Mouse (Mus musculus) heart, postnatal 36 days (tissue): ENCODE measurements around the gene Samm50. TPM values are rescaled to one million over a fixed set of nuclear protein-coding genes. Genes with fewer than 3 reads are reported as not detected.

ENCODE experiments used
- DNase-seq, 2 experiments: peaks; one replicate each; pipeline ENCODE4 v3.0.0; 2021 to 2022
- intact Hi-C: fragments of 180-260 bp; cut with DNase I; formaldehyde crosslinking; loops from one replicate; pipeline ENCODE4 v1.15.1; 2025
- total RNA-seq, 2 experiments: library from RNA; stranded (reverse); gene quantifications; 2 replicates each; pipeline ENCODE4 v1.2.3; 2021

The Samm50 gene
- total RNA-seq, 2 experiments from 2014 or later, result 270 to 286 TPM

DNA sequence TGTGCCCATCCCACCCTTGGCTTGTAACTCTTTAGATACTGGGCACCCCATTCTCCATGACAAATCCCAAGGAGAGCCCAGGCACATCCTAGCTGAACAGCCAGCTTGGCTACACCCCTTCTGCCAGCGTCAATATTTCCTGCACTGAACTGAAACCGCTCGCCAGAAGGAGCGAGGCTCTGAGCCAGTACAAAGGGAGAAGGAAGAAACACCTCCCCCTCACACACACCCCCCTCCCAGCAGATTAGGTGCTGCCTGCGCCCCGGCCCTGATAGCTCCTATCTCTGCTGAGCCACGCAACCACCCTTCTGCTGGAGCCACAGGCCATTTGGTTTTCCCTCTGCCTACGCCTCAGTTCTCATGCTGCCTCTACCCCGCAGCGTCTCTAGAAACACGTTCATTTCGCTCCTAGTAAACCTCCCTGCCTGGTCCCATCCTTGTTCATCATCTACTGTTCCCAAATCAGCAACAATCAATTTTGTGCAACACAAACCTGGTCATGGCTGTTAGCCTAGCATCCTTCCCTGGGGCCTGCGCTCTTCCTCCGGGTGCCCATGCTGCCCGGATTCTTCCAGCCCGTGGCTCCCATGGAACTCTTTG is 39.2 kb downstream of the Samm50 start:
- intact Hi-C loops, result loop anchor here (10.0 kb wide), 1 partner anchor 484 kb away; no protein-coding TSS in a partner anchor

DNA sequence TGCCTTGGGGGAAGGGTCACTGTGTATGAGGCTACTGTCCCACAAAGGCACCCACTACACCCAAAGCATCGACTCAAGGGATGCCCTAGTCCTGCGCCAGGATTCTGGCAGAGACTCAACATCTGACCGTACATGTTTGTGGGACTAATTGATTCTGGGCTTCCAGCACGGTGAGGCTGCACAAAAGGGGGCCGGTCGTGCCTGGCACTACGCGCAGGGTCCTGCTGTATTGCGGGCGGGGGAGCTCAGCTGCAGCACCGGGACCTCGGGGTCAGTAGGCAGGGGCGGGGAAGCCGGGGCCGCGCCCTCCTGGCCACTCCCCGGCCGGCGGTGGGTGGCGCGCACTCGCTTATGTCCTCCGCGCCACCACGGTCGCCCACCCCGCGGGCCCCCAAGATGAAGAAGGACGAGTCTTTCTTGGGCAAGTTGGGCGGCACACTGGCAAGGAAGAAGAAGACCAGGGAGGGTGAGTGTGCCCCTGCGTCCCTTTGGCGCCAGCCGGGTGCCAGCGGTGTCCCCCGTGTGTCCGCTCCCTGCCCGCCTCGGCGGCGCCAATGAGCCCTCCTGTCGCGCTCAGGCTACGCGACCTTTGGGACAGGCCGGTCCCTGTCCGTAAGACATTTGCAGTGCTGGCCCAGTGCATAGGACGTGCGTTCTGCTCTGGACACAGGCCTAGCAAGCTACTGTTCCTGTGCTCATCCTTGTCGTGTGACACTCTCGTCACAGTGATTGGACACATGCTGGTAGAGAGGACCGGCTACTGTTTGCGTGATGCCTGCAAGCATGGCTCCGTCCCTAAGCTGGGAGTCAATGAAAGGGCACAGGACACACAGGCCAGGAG is 39.9 kb downstream of the Samm50 start, which contains the start of gene Parvb:
Gene Parvb (plus strand): TSS at position 323 of the 841 bp plus-strand sequence.
- peak; percentile 73 to 82 for DNase-seq
- intact Hi-C loops, result loop anchor here (10.0 kb wide), 1 partner anchor 483 kb away; no protein-coding TSS in a partner anchor

More for the DNA sequence above, 39.2 kb downstream of the Samm50 start:
- peak; percentile 59 for DNase-seq

DNA sequence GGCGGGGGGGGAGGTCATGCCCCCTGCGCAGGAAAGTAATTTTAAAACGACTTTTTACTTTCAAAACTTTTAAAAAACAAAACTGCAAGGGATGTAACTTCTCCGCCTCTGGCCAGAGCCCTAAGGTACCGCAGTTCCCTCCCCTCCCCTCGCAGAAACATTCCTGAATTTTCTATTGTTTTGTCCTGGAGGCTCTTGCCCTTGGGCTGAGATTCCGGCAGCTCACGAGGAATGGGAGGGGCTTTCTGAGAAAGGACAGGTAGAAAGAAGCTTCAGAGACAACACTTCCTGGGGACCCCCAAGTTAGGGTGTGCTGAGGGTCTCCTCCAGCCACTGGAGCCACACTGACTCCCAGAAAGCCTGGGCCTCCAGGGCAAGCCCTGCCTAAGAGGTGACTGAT is 40.6 kb downstream of the Samm50 start:
- no peak for DNase-seq
- intact Hi-C loops, result loop anchor here (10.0 kb wide), 1 partner anchor 482 kb away; no protein-coding TSS in a partner anchor

DNA sequence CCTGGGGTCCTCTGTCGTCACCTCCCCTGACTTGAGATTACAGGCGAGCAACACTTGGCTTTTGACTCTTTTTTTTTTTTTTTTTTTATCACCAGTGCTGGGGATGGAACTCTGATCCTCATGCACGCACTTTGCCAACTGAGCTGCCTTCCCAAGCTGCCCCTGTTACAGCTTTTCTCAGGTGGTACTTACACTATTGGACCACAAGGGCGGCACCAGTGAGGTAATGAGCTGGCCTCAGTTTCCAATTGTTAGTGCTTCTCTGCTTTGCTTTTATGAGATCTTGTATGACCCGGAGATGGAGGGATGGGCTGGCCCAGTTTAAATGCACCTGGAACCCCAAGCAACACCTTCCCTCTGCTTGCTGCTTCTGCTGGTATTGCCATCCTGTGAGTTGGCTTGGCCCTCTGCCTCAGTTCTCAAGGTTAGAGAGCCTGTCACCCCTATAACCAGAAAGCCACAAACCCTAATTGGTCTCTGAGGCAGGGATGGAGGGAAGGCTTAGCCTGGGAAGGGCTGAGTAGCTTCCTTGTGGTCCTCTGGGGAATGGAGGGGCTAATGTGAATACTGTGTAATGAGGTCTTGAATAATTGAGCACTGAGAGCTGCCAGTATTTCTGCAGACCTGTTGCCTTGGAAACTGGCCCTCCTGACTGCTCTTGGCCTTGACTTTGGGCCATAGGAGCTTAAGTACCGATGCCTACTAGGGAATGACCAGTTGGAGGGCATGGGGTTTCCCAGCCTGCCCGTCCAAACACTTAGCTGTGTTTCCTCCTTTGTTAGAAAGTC is 42.9 kb downstream of the Samm50 start:
- no peak for DNase-seq
- intact Hi-C loops, result loop anchor here (10.0 kb wide), 1 partner anchor 480 kb away; no protein-coding TSS in a partner anchor

DNA sequence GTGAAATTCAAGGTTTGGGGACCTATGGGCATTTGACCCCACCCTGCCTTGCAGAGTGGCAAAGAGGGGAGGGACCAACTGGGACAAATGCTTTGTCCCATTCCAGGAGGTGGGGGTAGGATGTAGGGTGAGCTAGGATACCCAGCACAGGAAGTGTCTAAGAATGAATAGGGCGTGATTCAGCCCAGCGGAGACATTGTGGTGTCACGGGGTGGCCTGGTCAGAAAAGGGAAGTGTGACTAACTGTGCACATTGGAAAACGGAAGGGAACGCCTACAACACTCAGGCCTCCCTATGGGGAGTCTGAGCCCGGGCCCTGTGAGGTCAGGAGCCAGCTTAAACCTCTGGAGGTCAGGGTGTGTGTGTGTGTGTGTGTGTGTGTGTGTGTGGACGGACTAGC is 43.6 kb downstream of the Samm50 start:
- peak; percentile 62 to 69 for DNase-seq
- intact Hi-C loops, result loop anchor here (10.0 kb wide), 1 partner anchor 479 kb away; no protein-coding TSS in a partner anchor

DNA sequence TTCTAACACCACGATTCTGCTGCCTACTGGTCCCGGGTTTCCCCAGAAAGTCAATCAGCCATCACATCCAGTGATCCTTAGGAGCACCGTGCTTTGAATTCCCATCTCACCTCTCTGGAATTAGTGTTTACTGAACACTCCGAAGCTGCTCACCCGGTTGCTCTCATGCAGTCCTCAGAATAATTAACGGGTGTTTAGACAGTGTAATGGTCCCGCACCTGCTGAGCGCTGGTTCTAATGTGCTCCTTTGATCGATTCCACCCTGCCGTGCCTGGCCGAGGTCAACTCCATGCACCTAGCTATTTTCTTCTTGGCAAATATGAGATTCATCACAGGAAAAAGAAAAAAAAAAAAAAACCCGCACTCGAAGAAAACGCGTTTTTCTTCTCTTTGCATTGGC is 46.5 kb downstream of the Samm50 start:
- intact Hi-C loops, result loop anchor here (10.0 kb wide), 1 partner anchor 476 kb away; no protein-coding TSS in a partner anchor
- no peak for DNase-seq

DNA sequence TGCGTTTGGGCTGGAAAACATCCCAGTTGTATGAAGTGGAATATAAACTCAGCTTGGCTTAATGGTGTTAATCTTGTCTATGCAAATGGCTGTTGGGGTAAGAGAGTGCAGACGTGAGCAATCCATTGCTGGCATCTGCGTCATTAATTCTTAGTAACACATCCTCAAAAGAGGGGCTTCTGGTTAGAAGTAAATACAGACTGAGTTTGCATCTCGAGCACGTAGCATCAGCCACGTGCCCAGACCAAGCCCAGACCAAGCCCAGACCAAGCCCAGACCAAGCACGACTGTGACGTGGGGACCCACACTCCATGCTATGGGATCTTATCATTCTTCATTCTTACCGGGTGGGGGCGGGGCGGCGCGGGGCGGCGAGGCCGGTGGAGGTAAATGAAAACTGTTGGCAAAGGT is 47.0 kb downstream of the Samm50 start:
- DNase-seq, result no peak
- intact Hi-C loops, result loop anchor here (10.0 kb wide), 1 partner anchor 476 kb away; no protein-coding TSS in a partner anchor

DNA sequence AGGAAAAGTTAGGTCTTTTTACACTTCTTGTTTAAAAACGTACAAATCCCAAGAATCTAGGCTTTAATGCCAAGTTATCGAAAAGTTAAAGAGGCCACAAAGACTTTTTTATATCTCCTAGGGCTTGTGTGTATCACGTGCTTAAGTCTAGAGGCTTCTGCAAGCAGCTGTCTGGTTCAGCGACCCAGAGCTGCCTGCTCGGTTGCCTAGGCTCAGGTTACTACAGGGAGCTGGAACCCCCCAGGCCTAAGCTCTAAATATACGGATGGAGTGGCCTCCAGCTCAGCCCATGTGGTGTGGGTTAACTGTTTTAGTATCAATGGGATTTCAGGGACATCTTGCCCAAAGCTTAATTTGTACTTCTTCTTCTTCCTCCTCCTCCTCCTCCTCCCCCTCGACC is 49.5 kb downstream of the Samm50 start:
- DNase-seq, result no peak
- intact Hi-C loops, result no loop called here

DNA sequence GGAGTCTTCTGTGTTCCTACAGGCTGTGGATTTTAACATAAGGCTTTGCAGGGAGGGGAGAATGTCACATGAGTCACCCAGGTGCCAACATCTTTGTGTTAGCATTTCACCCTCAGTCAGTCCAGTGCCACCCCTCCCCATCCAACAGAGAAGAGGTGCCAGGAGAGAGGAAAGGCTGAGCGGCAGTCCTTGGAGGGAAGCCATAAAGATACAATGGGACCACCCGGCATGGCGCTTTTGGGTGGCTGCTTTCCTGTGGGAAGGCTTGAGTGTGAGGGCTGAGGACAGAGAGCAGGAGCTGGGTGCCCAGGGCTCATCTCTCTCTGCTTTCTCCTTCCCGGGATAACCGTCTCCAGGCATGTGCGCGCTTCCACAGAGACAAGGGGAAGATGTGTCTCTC is 53.1 kb downstream of the Samm50 start:
- no peak for DNase-seq
- intact Hi-C loops, result no loop called here

DNA sequence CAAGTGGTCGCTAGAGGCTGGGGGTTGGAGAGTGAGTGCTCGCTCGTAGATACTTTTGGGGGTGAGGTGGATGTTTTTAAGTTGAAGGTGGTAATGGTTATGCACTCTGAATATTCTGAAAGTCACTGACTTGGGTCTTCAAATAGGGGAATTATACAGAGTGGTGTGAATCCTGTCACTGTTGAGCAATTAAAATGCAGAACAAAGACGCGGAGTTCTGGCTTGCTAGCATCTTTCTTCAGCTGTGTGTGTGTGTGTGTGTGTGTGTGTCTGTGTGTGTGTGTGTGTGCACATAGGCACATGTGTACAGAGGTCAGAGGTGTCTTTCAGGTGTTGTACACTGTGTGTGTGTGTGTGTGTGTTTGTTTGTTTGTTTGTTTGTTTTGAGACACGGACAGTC is 54.2 kb downstream of the Samm50 start:
- no peak for DNase-seq
- intact Hi-C loops, result no loop called here

DNA sequence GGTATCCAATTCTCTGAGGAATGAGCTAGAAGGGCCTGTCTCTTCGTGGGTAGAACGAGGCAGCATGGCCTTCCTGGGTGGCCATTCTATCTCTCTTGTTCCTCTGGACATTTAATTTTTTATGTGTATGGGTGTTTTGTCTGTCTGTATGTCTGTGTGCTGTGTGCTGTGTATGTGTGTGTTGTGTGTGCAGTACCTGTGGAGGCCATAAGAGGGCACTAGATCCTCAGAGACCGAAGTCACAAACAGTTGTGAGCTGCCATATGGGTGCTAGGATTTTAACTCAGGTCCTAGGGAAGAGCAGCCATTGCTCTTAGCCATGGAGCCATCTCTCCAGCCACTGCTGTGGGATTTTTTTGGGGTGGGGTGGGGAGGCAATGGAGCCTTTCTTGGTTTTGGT is 55.3 kb downstream of the Samm50 start:
- intact Hi-C loops, result no loop called here
- no peak for DNase-seq

DNA sequence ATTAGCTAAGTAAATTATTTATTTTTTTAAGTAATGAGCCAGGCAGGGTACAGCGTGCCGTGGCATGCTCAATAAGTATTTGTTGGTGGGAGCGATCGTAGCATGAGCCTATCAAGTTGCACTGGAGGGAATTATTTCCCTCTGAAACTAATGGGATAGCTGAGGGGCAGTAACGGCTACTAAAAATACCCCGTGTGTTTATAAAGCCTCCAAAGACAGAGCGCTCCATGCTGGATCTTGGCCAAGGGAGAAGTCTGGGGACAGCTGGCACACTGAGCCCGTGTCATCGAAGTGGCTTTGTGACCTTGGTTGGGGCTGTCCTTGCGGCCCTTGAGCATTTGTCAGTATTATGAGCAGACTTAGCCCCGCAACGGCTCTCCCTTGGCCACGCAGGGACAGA is 59.2 kb downstream of the Samm50 start:
- intact Hi-C loops, result no loop called here
- peak; percentile 57 to 59 for DNase-seq

DNA sequence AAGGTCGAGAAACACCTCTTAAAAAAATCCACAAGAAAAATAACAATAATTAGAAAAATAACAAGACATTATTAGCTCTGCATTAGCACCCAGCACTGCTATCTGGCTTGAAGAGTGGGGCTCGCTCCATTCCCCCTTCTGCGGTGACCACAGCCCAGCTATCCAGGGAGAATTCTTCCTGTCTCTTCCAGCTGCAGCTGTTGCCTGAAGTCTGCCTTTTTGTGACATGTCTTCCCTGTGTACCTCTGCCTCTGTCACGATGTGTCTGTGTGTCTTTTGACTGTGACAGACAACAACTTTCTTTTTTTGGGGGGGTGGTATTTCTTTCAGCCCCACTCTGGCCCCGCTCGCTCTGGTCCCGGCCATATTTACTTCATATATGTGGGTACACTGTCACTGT is 60.6 kb downstream of the Samm50 start:
- DNase-seq, result no peak
- intact Hi-C loops, result no loop called here

DNA sequence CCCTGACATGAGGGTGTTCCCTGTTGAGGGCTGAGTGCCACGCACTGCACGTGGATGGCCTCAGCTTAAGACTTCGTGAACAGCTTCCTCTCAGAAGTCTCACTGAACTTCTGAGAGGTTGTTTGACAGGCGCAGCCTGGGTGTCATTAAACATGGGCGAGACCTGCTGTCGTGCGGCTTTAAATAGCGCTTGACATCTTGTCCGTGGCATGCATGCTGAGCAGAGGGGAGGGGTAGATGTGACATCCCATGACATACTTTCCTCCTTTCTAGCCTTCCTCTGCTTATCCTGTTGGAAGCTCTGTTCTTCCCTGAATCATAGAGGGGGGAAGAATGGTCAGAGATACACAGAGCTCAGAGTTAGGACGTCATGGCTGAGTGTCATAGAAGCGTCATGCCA is 61.7 kb downstream of the Samm50 start:
- peak in 1 of 2 experiments; percentile 40 for DNase-seq
- intact Hi-C loops, result no loop called here

DNA sequence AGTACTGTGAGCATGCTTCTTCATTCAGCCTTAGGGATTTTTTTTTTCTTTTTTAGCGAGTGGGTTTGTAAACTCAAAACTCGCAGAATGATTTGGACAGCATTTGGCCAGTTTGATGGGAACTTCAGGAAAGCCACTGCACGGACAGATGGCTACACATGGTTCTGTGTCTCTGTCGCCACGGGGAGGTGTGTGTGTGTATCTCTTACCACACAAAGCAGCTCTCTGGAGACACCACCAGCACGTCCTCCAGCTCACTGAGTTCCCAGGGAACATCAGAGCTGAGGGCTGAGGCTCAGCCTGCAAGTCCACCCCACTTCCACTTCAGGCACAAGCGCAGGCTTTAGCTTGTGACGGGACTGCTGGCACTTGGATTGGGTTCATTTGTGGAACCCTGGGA is 62.3 kb downstream of the Samm50 start:
- DNase-seq, result no peak
- intact Hi-C loops, result no loop called here

DNA sequence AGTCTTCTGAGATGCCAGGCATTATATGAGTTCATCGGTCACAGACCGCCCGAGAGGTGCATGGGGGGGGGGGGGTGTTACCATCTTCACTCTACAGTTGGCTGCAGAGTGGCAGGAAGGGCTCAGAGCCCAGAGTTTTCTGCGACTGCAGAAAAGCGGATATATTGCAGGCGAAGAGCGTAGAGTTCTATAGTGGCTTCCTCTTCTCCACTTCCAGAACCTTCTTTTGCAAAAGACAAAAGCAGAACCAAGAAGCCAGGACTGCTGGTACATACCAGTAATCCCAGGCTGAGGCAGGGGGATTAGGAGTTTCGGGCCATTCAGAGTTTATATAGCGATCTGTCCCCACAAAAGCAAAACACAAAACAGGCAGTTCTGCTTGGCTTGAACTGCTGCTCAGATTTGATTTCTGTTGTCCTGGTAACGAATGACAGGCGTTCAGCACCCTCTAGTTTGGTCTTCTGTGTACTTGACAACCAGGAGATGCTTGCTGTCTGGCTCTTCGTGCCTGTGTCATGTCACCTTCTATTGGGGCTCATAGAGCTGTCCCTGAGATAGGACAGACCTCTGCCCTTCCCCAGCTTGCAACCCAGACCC is 64.3 kb downstream of the Samm50 start:
- intact Hi-C loops, result no loop called here
- no peak for DNase-seq

DNA sequence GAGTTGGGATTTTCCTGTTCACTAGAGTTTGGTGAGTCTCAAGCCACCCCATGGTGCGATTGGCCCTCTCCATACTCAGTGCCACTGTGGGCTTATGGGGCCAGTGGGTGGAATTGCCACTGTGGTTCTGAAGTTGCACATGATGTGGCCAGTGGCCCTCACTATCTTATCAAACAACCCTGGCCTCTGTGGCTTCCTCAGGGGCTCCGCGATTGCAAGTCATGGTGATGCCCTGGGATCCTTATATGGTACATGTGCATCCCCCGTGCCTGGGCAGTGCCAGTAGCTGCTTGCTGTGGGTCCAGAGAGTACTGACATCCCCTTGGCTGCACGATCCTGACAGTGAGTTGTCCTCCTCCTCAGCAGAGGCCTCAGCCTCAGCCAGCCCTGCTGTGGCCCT is 64.8 kb downstream of the Samm50 start:
- intact Hi-C loops, result no loop called here
- no peak for DNase-seq

DNA sequence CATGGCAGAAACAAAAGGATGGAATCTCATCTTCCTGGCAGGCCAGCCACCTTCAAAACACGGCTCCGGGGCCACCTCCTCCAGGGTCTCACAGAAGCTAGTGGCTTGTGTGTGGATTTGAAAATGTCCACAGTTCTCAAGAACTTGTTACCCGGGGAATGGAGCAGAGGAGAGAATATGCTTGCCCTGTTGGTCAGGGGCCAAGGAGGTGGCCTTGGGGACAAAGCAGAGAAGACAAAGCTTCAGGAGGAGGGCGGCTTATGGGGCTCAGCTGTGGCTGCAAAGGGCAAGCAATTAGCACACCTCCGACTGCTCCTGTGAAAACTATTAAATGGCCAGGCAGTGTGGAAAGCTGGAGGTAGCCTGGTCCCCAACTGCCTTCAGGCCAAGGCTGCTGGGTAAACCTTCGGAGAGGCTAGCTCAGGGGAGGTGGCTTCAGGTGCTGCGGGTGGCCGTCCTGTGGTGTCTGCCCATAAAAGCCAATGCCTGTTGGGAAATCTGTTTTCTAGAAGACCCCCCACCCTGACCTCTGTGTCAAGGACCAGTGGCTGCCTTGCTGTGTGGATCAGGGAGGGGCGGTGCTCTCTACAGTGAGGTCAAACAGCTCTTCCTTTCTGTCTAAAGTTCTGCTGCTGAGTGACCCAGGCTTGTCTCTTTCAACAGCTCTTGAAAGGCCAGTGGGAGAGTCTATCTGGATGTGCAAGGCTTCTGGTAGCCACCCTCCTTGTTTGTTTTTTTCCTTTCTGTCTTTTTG is 66.7 kb downstream of the Samm50 start:
- intact Hi-C loops, result no loop called here
- DNase-seq, result no peak

DNA sequence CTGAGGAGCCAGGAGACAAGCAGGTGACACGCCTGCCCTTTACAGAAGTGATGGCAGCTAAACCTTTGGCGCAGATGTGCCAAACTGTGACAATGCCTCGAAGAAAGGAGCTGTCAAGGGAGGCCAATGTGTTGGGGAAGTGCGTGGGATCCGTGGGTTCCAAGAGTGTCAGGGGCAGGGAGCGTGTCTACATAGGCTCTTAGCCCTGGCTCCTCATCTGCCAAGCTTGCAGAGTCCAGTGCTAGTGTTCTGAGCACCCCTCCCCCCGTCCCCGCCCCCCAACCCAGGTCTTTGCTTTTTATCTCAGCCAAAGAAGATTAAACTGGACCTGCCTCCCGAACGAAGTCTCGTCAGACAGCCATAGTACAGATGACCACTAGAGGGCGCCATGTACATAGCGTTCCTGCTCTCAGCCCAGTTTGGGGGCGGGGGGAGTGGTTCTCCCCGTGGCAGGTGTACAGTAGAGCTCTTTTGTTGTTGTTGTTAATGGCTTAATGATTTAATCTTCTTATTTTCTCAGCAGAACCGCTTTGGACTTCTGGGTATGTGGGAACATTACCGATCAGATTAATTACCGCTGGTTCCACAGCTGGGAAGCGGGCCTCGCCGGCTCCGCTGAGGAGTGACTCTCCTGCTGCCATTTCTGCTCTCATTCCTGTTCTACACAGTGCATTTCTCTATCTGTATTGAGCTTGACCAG is 68.2 kb downstream of the Samm50 start:
- intact Hi-C loops, result loop anchor here (1.0 to 5.0 kb wide), 4 partner anchors 33 to 354 kb away; no protein-coding TSS in a partner anchor
- peak; percentile 67 to 75 for DNase-seq
